Mouse (Mus musculus): ENCODE results near the gene Epop. TPM values are rescaled to one million over a fixed set of nuclear protein-coding genes. Genes with fewer than 3 reads are reported as not detected.

Gene Epop
- polyA plus RNA-seq, 1 experiment from 2014 or later, result 3.3 TPM

DNA sequence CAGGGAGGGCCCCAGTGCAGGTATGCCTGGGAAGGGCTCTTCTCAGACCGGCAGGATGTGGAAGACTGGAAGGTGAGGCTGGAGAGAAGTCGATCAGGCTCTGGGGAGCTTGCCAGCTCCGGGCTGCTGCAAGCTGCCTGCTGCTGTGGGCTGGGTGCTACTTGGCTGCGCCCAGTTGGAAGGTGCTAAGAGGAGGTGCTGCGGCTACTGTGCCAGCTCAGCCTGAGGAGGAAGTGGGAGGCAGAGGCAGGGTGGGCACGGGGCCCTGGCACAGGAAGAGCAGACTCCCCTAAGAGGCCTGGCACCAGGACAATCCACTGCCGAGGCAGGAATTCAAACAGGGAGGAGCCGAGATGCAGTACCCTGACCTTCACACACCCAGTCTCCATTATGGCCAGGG is 18.4 kb downstream of the Epop start:
- no peaks in the 10 kb centered on the region for H3K36me3 ChIP-seq (ENCODE audit: control insufficient read depth, insufficient read depth, low read length)
- no peak overlapping the region for H3K4me2 ChIP-seq (ENCODE audit: low read length)
- H3K27me3 ChIP-seq (replicated peaks; ENCODE audit: control insufficient read depth, insufficient read depth, low read length), result no peaks in the 10 kb centered on the region
- H3K9ac ChIP-seq (ENCODE audit: low read length), result no peak overlapping the region
- ATAC-seq (no peak), DNase-seq (ENCODE audit: low spot score) (peak; percentile 32)
- no peaks in the 10 kb centered on the region for H3K4me1 ChIP-seq (ENCODE audit: control insufficient read depth, insufficient read depth, low read length)
- no peak overlapping the region for H3K27ac ChIP-seq (ENCODE audit: low read depth, low read length)
- H3K9me3 ChIP-seq (replicated peaks; ENCODE audit: control insufficient read depth, low read length), result no peaks in the 10 kb centered on the region
- H3K4me3 ChIP-seq (ENCODE audit: low read depth, low read length), result no peak overlapping the region
- 70% methylated on average over 8 of the region's 8 CpGs for WGBS

DNA sequence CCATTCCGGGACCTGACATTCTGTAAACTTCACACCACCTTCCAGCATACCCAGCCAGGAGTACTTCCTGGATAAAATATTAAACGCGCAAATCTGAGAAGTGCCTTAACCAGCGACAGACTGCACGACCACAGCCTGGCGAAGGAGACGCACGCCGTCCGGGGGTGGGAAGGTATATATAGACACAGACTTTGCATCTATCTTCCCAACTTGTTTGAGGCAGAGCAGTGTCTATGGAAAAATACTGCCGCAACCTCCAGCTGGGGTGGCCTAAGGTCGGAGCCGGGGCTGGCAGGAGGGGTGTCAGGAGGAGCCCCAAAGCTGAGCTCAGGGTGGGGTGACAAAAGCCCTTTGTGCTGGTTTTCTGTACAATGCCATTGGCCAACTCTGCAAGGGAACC is 19.8 kb downstream of the Epop start:
- Histone ChIP-seq H3K36me3 (ENCODE audit: control insufficient read depth, insufficient read depth, low read length) (no peaks in the 10 kb centered on the region), H3K4me3 (ENCODE audit: low read depth, low read length) (no peak overlapping the region), H3K27ac (ENCODE audit: low read depth, low read length) (no peak overlapping the region), H3K4me1 (ENCODE audit: control insufficient read depth, insufficient read depth, low read length) (no peaks in the 10 kb centered on the region), H3K9ac (ENCODE audit: low read length) (no peak overlapping the region), H3K9me3 (replicated peaks; ENCODE audit: control insufficient read depth, low read length) (no peaks in the 10 kb centered on the region), H3K27me3 (replicated peaks; ENCODE audit: control insufficient read depth, insufficient read depth, low read length) (no peaks in the 10 kb centered on the region), H3K4me2 (ENCODE audit: low read length) (no peak overlapping the region)
- ATAC-seq (no peak), DNase-seq (ENCODE audit: low spot score) (no peak)
- WGBS, result 90% methylated on average over 13 of the region's 13 CpGs

DNA sequence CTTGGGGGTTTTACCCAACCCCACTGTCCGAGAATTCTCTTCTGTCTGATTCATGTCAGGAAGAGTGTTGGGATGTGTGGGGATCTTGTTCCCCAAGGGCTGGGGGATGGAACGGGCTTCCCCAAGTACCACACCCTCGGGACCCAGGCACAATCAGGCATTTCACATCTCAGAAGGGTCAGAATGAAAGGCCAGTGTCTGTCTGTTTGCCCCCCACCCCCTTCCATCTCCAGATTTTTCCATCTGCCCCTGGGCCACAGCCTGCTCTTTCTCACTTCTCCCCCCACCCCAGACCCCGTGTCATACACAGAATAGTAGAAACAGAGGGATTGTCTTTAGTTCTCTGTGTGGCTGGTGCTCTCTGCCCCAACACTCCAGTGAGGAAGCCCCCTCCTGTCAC is 20.6 kb downstream of the Epop start:
- no peaks in the 10 kb centered on the region for H3K27me3 ChIP-seq (replicated peaks; ENCODE audit: control insufficient read depth, insufficient read depth, low read length)
- H3K4me2 ChIP-seq (ENCODE audit: low read length), result no peak overlapping the region
- DNase-seq (ENCODE audit: low spot score) (no peak), ATAC-seq (no peak)
- H3K4me3 ChIP-seq (ENCODE audit: low read depth, low read length), result no peak overlapping the region
- no peak overlapping the region for H3K27ac ChIP-seq (ENCODE audit: low read depth, low read length)
- WGBS, result 78% methylated on average over 4 of the region's 4 CpGs
- no peak overlapping the region for H3K9ac ChIP-seq (ENCODE audit: low read length)
- H3K9me3 ChIP-seq (replicated peaks; ENCODE audit: control insufficient read depth, low read length), result no peaks in the 10 kb centered on the region
- no peaks in the 10 kb centered on the region for H3K36me3 ChIP-seq (ENCODE audit: control insufficient read depth, insufficient read depth, low read length)
- no peaks in the 10 kb centered on the region for H3K4me1 ChIP-seq (ENCODE audit: control insufficient read depth, insufficient read depth, low read length)

DNA sequence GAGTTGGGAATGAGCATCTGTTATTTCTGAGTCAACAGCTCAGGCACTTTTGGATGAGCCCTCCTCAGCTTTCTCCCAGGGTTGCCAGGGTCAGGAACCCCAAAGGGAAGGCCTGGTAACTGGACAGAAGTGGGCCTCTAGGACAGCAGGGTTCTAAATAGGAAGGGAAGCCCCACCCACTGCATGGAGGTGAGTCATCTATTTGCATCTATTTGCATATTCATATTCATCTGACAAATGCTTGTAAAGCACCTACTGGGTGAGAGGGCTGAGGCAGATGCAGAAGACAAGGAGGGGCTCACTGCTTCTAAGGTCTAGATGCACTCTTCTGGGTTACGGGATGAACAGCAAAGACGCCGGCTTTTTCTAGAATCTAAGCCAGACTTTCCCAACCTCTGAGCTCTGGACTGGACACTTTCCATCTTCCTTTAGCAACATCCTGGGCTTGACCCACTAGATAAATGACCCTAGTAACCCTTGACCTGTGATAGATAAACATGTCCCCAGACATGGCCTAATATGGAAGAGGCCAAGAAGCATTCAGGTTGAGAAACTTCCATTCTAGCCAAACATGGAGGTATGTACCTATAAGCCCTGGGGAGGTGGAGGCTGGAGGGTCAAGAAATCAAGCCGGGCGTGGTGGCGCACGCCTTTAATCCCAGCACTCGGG is 22.3 kb downstream of the Epop start:
- no peak overlapping the region for H3K4me2 ChIP-seq (ENCODE audit: low read length)
- 97% methylated on average over 8 of the region's 8 CpGs for WGBS
- DNase-seq (ENCODE audit: low spot score), result no peak

DNA sequence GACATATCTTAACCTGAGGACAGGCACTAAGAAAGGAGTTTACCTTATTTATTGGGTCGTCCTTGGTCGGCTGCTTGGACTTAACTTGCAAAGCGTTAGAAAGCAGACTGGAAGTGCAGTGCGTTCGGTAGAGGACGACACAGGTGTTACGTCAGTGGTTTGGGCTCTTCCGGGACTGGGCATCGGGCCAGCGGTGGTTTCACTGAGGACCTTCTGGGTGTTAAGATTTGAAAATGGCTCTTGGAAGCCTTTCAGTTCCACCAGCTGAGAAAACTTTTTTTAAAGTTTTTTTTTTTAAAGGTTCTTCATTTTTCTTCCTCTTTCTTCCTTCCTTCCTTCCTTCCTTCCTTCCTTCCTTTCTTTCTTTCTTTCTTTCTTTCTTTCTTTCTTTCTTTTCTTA is 25.6 kb downstream of the Epop start:
- Histone ChIP-seq H3K27me3 (replicated peaks; ENCODE audit: control insufficient read depth, insufficient read depth, low read length) (no peaks in the 10 kb centered on the region), H3K27ac (ENCODE audit: low read depth, low read length) (no peak overlapping the region), H3K9ac (ENCODE audit: low read length) (no peak overlapping the region), H3K4me1 (ENCODE audit: control insufficient read depth, insufficient read depth, low read length) (no peaks in the 10 kb centered on the region), H3K9me3 (replicated peaks; ENCODE audit: control insufficient read depth, low read length) (no peaks in the 10 kb centered on the region), H3K36me3 (ENCODE audit: control insufficient read depth, insufficient read depth, low read length) (no peaks in the 10 kb centered on the region), H3K4me3 (ENCODE audit: low read depth, low read length) (no peak overlapping the region), H3K4me2 (ENCODE audit: low read length) (no peak overlapping the region)
- ATAC-seq (no peak), DNase-seq (ENCODE audit: low spot score) (no peak)
- 75% methylated on average over 10 of the region's 10 CpGs for WGBS

More for the DNA sequence above, 22.3 kb downstream of the Epop start:
- no peak overlapping the region for H3K4me3 ChIP-seq (ENCODE audit: low read depth, low read length)
- H3K4me1 ChIP-seq (ENCODE audit: control insufficient read depth, insufficient read depth, low read length), result no peaks in the 10 kb centered on the region
- H3K27ac ChIP-seq (ENCODE audit: low read depth, low read length), result no peak overlapping the region
- no peaks in the 10 kb centered on the region for H3K9me3 ChIP-seq (replicated peaks; ENCODE audit: control insufficient read depth, low read length)
- no peaks in the 10 kb centered on the region for H3K27me3 ChIP-seq (replicated peaks; ENCODE audit: control insufficient read depth, insufficient read depth, low read length)
- no peak overlapping the region for H3K9ac ChIP-seq (ENCODE audit: low read length)
- ATAC-seq, result no peak
- no peaks in the 10 kb centered on the region for H3K36me3 ChIP-seq (ENCODE audit: control insufficient read depth, insufficient read depth, low read length)

DNA sequence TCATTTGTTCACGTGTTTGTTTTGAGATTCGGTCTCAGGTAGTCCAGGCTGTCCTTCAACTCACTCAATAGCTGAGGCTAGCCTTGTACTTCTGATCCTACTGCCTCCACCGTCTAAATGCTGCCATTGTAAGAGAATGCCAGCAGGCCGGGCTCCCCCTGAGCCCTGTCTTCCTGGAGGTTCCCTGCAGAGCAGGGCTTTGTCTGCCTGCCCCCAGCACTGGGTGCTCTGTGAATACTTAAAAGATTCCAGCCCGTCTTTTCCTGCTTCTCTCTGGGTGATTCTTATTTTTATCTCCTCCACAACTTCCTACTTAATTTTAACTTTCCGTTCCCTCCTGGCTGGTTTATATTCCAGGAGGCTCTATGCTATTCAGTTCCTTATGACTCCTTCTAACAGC is 27.3 kb downstream of the Epop start:
- no peak for DNase-seq (ENCODE audit: low spot score)
- Histone ChIP-seq H3K27me3 (replicated peaks; ENCODE audit: control insufficient read depth, insufficient read depth, low read length) (no peaks in the 10 kb centered on the region), H3K9me3 (replicated peaks; ENCODE audit: control insufficient read depth, low read length) (no peaks in the 10 kb centered on the region), H3K4me2 (ENCODE audit: low read length) (no peak overlapping the region), H3K4me3 (ENCODE audit: low read depth, low read length) (no peak overlapping the region), H3K9ac (ENCODE audit: low read length) (no peak overlapping the region), H3K4me1 (ENCODE audit: control insufficient read depth, insufficient read depth, low read length) (no peaks in the 10 kb centered on the region), H3K36me3 (ENCODE audit: control insufficient read depth, insufficient read depth, low read length) (no peaks in the 10 kb centered on the region), H3K27ac (ENCODE audit: low read depth, low read length) (no peak overlapping the region)
- 26% methylated on average over 6 of the region's 6 CpGs for WGBS
- ATAC-seq, result no peak

DNA sequence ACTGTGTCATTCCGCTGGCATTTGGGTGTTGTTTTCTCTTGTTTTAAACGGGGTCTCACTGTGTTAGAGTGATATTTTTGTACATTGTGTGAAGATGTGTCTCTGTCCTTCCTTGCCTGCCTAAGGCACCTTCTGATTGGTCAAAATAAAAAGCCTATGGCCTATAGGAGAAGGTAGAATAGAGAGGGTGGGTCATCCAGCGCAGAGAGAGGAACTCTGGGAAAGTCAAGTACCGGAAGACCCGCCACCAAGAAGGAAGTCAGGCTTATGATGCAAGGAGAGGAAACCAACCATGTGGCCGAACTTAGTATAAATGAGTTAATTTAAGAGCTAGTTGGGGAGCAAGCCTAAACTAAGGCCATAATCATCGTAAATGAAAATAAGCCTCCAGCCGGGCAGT is 30.4 kb downstream of the Epop start:
- H3K4me3 ChIP-seq (ENCODE audit: low read depth, low read length), result no peak overlapping the region
- no peak for ATAC-seq
- no peak for DNase-seq (ENCODE audit: low spot score)
- 92% methylated on average over 8 of the region's 8 CpGs for WGBS
- no peaks in the 10 kb centered on the region for H3K9me3 ChIP-seq (replicated peaks; ENCODE audit: control insufficient read depth, low read length)
- no peak overlapping the region for H3K27ac ChIP-seq (ENCODE audit: low read depth, low read length)
- no peaks in the 10 kb centered on the region for H3K4me1 ChIP-seq (ENCODE audit: control insufficient read depth, insufficient read depth, low read length)
- H3K27me3 ChIP-seq (replicated peaks; ENCODE audit: control insufficient read depth, insufficient read depth, low read length), result no peaks in the 10 kb centered on the region
- no peak overlapping the region for H3K4me2 ChIP-seq (ENCODE audit: low read length)
- no peak overlapping the region for H3K9ac ChIP-seq (ENCODE audit: low read length)
- H3K36me3 ChIP-seq (ENCODE audit: control insufficient read depth, insufficient read depth, low read length), result no peaks in the 10 kb centered on the region

DNA sequence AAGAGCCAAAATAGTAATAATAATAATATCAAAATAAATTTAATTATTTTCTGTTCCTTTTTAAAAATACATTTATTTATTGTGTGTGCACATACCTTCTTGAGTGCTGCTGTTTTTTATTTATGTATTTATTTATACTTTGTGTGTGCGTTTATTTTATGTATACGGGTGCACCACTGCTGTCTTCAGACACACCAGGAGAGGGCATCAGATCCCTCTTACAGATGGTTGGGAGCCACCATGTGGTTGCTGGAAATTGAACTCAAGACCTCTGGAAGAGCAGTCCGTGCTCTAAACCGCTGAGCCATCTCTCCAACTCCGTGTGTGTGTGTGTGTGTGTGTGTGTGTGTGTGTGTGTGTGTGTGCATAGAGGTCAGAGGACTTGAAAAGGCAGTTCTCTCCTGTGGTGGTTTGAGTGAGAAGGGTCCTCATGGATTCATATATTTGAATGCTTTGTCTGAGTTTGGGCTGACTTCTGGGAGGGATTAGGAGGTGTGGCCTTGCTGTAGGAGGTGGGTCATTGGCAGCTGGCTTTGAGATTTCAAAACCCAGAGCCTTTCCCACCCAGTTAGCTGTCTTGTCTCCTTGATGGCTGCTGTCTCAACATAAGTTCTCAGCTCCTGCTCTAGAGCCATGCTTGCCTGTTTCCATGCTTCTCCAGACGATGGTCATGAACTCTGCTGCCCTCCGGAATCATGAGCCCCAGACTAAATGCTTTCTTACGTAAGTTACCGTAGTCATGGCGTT is 31.4 kb downstream of the Epop start:
- H3K9me3 ChIP-seq (replicated peaks; ENCODE audit: control insufficient read depth, low read length), result no peaks in the 10 kb centered on the region
- H3K27ac ChIP-seq (ENCODE audit: low read depth, low read length), result no peak overlapping the region
- DNase-seq (ENCODE audit: low spot score), result no peak
- ATAC-seq, result no peak
- no peaks in the 10 kb centered on the region for H3K36me3 ChIP-seq (ENCODE audit: control insufficient read depth, insufficient read depth, low read length)
- H3K4me1 ChIP-seq (ENCODE audit: control insufficient read depth, insufficient read depth, low read length), result no peaks in the 10 kb centered on the region
- H3K4me3 ChIP-seq (ENCODE audit: low read depth, low read length), result no peak overlapping the region
- no peaks in the 10 kb centered on the region for H3K27me3 ChIP-seq (replicated peaks; ENCODE audit: control insufficient read depth, insufficient read depth, low read length)
- 82% methylated on average over 10 of the region's 10 CpGs for WGBS
- no peak overlapping the region for H3K4me2 ChIP-seq (ENCODE audit: low read length)
- no peak overlapping the region for H3K9ac ChIP-seq (ENCODE audit: low read length)

DNA sequence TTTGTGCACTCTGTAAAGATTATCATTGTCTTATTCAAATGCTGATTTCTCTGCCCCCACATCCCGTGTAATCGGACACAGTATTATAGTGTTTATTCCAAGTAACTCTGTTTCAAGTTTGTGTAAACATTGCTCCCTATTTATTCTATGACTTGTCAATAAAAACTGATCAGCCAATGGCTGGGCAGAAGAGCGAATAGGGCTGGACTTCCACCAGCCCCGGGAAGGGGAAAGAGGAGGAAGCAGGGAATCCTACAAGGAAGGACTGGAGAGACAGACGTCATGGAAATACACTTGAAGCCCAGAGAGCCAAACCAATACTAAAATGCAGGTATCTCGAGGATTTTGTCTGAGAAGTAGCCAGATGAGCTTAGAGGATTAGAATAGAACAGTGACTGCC is 35.4 kb downstream of the Epop start:
- DNase-seq (ENCODE audit: low spot score) (no peak), ATAC-seq (no peak)
- H3K27me3 ChIP-seq (replicated peaks; ENCODE audit: control insufficient read depth, insufficient read depth, low read length), result no peaks in the 10 kb centered on the region
- no peaks in the 10 kb centered on the region for H3K4me1 ChIP-seq (ENCODE audit: control insufficient read depth, insufficient read depth, low read length)
- H3K36me3 ChIP-seq (ENCODE audit: control insufficient read depth, insufficient read depth, low read length), result no peaks in the 10 kb centered on the region
- H3K9me3 ChIP-seq (replicated peaks; ENCODE audit: control insufficient read depth, low read length), result no peaks in the 10 kb centered on the region
- H3K4me3 ChIP-seq (ENCODE audit: low read depth, low read length), result no peak overlapping the region
- WGBS, result 56% methylated on average over 6 of the region's 6 CpGs
- no peak overlapping the region for H3K4me2 ChIP-seq (ENCODE audit: low read length)
- no peak overlapping the region for H3K27ac ChIP-seq (ENCODE audit: low read depth, low read length)
- H3K9ac ChIP-seq (ENCODE audit: low read length), result no peak overlapping the region
